Mouse (Mus musculus) spleen, adult 2 months (tissue): Measurements from ENCODE around the gene Serpine2. TPM values are rescaled to one million over a fixed set of nuclear protein-coding genes. Genes with fewer than 3 reads are reported as not detected.

Experiments
- DNase-seq, 2 experiments: peaks; one replicate each; pipeline versions ENCODE4 v3.0.0 to v3.0.0-alpha.2; 2012 to 2021; ENCODE audit warnings: low spot score in 2 of 2, low read depth in 1 of 2
- H3K27ac ChIP-seq: fragments of 200-500 bp; 2 replicates; pipeline ENCODE4 v1.5.1; 2012; ENCODE audit warnings: low read length, inconsistent platforms; ENCODE audit not compliant: insufficient read depth
- H3K27me3 ChIP-seq: fragments of 200-500 bp; 2 replicates; pipeline ENCODE4 v1.6.1; 2012; ENCODE audit warnings: mild to moderate bottlenecking, moderate library complexity, low read length, inconsistent platforms; ENCODE audit not compliant: control insufficient read depth, insufficient read depth
- H3K36me3 ChIP-seq: fragments of 200-500 bp; 2 replicates; pipeline ENCODE4 v1.6.1; 2012; ENCODE audit warnings: mild to moderate bottlenecking, low read length, inconsistent platforms; ENCODE audit not compliant: control insufficient read depth, insufficient read depth
- H3K4me1 ChIP-seq: fragments of 200-500 bp; 2 replicates; pipeline ENCODE4 v1.6.1; 2011; ENCODE audit warnings: inconsistent platforms; ENCODE audit not compliant: control insufficient read depth, insufficient read depth, insufficient read length
- H3K4me3 ChIP-seq: fragments of 200-500 bp; 2 replicates; pipeline ENCODE4 v1.5.1; 2011; ENCODE audit warnings: mild to moderate bottlenecking, inconsistent platforms; ENCODE audit not compliant: insufficient read depth, insufficient read length; ENCODE audit errors: extremely low read depth
- CTCF ChIP-seq: fragments of 200-500 bp; IDR thresholded peaks from 2 replicates; pipeline ENCODE4 v1.5.1; 2011; ENCODE audit warnings: mild to moderate bottlenecking, inconsistent platforms; ENCODE audit not compliant: insufficient read depth, insufficient read length, insufficient replicate concordance; ENCODE audit errors: extremely low read depth
- POLR2A ChIP-seq: fragments of 200-500 bp; IDR thresholded peaks from 2 replicates; pipeline ENCODE4 v1.6.1; 2011; ENCODE audit warnings: low read depth, low read length, inconsistent platforms
- WGBS: fragments of 180-500 bp; shearing (Covaris S2); methylation state at CpG from one replicate; pipeline ENCODE4 v1.1.7; 2018; 5-methylcytosine and 5-hydroxymethylcytosine counted together
- polyA plus RNA-seq: library from polyadenylated mRNA; depleted of rRNA; stranded (reverse); fragments of >200 nt; gene quantifications from 2 replicates; pipeline ENCODE4 v1.2.3, GENCODE M21; 2012; rRNA removed

The Serpine2 gene
- 6.9 and 12.3 TPM in 2 replicates for polyA plus RNA-seq

- Histone ChIP-seq H3K4me1 (peaks cover 11% of the 10 kb centered on the region), H3K27ac (no peak within 1 kb of the TSS), H3K4me3 (no peak within 1 kb of the TSS), H3K36me3 (no peaks in the 10 kb centered on the region), H3K27me3 (peaks cover 14% of the 10 kb centered on the region)
- TF ChIP-seq CTCF (no peak), POLR2A (no peak)
- WGBS: 61% methylated on average over 6 of the region's 6 CpGs
- DNase-seq: no peak
Observed at GRCm38 (mm10) chr1:79861130-79861942, at the start of gene Serpine2. Serpine2 (minus strand) TSS chr1:79861180.

DNA sequence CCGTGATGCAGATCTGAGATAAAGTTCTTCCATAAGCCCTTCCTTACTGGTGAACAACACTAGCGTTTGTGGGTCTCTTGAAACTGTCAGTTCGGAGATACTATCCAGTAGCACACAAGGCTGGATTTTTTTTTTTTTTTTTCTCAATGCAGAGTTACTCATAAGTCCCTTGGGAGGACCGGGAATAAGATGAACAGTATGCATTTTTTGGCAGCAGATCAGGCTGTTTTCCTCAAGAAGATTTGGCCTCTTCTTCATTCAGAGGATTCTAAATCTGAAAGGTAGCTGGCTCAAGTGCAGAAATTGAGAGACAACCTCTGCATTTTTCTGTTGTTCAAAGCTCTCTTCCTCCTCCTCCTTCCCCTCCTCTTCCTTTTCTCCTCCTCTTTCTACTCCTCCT is 46.8 kb upstream of the Serpine2 start:
- Histone ChIP-seq H3K4me1 (no peaks in the 10 kb centered on the region), H3K4me3 (no peak overlapping the region), H3K27ac (no peak overlapping the region), H3K27me3 (no peaks in the 10 kb centered on the region), H3K36me3 (no peaks in the 10 kb centered on the region)
- WGBS: 86% methylated on average over 4 of the region's 4 CpGs
- DNase-seq: no peak
- TF ChIP-seq POLR2A (no peak), CTCF (no peak)

- Histone ChIP-seq H3K4me3 (no peak overlapping the region), H3K36me3 (no peaks in the 10 kb centered on the region), H3K27me3 (no peaks in the 10 kb centered on the region), H3K27ac (no peak overlapping the region), H3K4me1 (no peaks in the 10 kb centered on the region)
- no peak for TF ChIP-seq CTCF
- 27% methylated on average over 3 of the region's 3 CpGs for WGBS
- no peak for DNase-seq
Observed at GRCm38 (mm10) chr1:79905241-79905640, 44.3 kb upstream of the Serpine2 start.

DNA sequence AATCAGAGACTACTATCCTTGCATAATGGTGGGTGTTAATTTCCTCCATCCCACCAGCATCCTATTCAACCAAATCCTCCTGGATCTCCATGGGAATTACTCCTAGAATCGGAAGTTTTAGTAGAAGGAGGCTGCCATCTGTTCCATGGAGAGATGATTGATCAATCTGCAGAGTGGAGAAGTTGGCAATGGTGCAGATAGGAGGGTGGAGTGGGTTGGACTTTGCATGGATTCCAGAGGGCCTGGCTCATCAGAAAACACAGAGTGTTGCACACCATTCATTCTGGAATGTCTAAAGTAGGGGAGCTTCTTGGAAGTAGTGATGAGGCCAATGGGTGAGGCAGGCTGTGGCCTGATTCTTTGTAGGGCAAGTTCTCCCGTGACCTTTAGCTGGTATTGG is 41.9 kb upstream of the Serpine2 start:
- WGBS: 84% methylated on average over 2 of the region's 2 CpGs
- no peaks in the 10 kb centered on the region for H3K36me3 ChIP-seq

GRCm38 (mm10) chr1:79882648-79883047 is 21.7 kb upstream of the Serpine2 start:
- DNase-seq: no peak
- no peaks in the 10 kb centered on the region for H3K4me1 ChIP-seq
- no peak for TF ChIP-seq POLR2A
- TF ChIP-seq CTCF: no peak
- H3K36me3 ChIP-seq: no peaks in the 10 kb centered on the region
- no peak overlapping the region for H3K4me3 ChIP-seq
- H3K27me3 ChIP-seq: no peaks in the 10 kb centered on the region
- WGBS: 63% methylated on average over 3 of the region's 3 CpGs
- H3K27ac ChIP-seq: no peak overlapping the region

More for the DNA sequence above, 41.9 kb upstream of the Serpine2 start:
- H3K27me3 ChIP-seq: no peaks in the 10 kb centered on the region
- H3K27ac ChIP-seq: no peak overlapping the region
- TF ChIP-seq CTCF (no peak), POLR2A (no peak)
- DNase-seq: no peak
- no peak overlapping the region for H3K4me3 ChIP-seq
- H3K4me1 ChIP-seq: no peaks in the 10 kb centered on the region

DNA sequence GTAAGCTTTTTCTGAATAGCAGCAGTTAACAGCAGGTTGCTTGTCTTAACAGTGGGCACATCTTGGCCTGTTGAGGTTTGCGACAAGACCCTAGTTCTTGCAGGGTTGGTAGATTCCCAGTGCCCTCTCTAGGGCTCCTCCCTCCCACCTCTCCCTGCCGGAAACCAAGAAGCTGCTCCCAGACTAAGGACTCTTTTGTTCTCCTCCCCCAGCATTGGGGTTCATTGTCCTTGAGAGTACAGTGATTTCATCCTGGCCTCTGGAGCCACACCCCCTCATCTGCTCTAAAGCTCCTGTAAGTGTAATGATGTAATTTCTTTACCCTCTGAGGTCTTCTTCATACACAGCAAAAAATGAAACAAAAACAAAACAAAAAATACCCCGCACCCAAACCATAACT is 13.8 kb upstream of the Serpine2 start:
- H3K4me3 ChIP-seq: no peak overlapping the region
- TF ChIP-seq CTCF (no peak), POLR2A (no peak)
- 84% methylated on average over 3 of the region's 3 CpGs for WGBS
- no peaks in the 10 kb centered on the region for H3K4me1 ChIP-seq
- DNase-seq: no peak
- no peak overlapping the region for H3K27ac ChIP-seq
- H3K36me3 ChIP-seq: no peaks in the 10 kb centered on the region
- no peaks in the 10 kb centered on the region for H3K27me3 ChIP-seq

DNA sequence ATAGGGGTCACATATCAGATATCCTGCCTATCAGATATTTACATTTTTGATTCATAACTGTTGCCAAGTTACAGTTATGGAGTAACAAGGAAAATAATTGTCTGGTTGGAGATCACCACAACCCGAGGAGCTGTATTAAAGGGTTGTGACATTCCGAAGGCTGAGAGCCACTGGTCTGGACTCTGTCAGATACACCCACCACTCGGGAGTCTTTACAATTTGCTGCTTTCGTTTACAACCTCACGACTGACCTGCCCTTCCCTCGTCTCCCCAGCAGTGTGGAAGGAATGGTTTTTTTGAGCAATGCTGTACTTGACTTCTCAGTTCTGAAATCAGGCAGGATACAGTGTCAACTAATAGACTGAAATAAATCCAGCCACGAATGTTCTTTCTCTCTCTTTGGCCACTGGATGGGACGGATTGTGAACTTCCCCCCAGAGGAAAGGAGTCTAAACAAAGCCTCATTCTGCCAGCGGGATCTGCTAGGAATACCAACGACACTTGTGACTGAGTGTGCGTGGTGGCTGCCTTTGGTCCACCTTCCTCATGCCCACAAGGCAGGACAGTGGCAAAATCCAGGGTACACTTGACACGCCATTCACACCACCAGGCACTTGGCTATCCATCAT is 455 bp downstream of the Serpine2 start:
- Histone ChIP-seq H3K4me1 (peaks cover 11% of the 10 kb centered on the region), H3K36me3 (no peaks in the 10 kb centered on the region), H3K27ac (no peak overlapping the region), H3K27me3 (peaks cover 14% of the 10 kb centered on the region), H3K4me3 (no peak overlapping the region)
- TF ChIP-seq POLR2A (no peak), CTCF (no peak)
- DNase-seq: no peak
- WGBS: 65% methylated on average over 12 of the region's 12 CpGs
